Mouse (Mus musculus): ENCODE measurements around the gene Socs2. TPM values are rescaled to one million over a fixed set of nuclear protein-coding genes. Genes with fewer than 3 reads are reported as not detected.

Socs2 gene
- total RNA-seq, 2 experiments from 2014 or later: 34.7 to 42.2 TPM

DNA sequence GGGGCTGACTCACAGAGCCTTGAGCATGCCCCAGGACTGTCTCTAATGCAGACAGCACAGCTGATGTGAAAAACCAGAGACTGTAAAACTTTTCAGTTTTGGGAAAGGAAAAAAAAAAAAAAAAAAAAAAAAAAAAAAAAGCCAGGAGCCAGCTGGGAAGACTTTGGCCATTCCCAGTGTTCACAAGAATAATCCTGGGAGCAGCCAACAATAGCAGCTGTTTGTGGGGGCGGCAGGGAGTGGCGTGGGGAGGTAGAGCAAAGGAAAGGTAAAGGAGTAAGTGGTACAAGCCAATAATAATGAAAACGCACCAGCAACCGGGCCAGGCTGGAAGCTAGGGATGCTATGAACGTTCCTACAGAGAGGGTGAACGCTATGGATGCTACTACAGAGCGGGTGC is 60.3 kb downstream of the Socs2 start:
- no peak for DNase-seq (ENCODE audit: extremely low spot score in 1 of 2, low spot score in 1 of 2)

DNA sequence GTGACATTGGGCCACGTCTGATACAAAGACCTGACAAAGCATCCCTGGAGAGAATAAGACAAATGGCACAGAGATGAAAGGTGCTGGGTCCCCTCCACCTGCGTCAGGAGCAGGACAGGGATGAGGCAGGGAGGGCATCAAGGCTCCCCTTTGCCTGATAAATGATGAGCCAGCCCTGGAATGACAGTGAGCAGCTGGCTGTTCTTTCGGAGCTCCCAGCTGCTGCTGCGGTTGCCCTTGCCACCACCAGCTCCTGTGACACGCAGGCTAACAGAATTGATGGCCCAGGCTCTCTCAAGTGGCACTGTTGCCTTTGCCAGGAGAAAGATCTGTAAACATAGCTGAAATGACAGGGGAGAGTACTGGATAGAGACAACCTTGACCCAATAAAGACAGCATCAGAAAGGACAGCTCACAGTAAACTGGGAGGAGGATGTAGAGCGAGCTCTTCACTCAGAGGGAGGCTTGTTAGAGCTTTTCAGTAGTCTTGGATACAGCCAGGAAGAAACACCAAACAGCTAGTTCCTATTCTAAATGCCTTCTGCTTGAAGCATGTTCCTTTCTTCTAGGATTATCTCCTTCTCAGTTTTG is 61.2 kb downstream of the Socs2 start:
- no peak for DNase-seq (ENCODE audit: extremely low spot score in 1 of 2, low spot score in 1 of 2)

DNA sequence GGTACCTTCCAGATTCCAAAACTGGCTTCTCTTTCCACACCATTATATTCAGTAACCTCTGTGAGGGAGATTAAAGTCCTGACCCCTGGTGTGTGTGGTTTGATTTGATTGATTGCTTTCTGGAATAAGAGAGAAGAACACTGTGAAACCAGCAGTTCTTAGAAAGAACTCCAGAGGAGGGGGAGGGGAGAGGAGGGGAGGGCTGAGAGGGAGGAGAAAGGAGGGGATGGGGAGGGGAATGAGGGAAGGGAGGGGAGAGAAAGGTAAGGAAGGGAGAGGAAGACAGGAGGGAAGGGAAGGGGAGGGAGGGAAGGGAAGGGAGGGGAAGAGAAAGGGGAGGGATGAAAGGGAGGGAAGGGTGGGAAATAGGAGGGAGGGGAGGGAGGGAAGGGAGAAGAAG is 62.3 kb downstream of the Socs2 start:
- DNase-seq (ENCODE audit: extremely low spot score in 1 of 2, low spot score in 1 of 2): no peak

DNA sequence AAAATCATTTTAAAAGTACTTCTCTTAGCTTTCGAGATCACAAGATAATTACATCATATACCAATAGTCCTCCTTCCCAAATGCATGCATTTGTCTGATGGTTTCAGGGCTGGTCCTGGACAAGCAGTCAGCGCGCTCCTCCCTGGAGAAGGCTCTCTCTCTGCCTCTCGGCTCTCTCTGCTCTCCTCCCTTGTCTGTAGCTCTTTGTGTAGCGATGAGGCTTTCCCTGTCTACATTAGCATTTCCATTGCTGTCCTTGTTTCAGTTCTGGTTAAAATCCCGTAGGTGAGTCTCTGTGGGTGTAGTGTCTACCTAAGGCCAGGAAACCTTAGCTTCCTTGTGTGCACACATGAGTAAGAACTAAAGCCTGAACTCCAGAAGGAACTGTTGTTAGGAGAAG is 62.9 kb downstream of the Socs2 start:
- DNase-seq (ENCODE audit: extremely low spot score in 1 of 2, low spot score in 1 of 2): no peak

DNA sequence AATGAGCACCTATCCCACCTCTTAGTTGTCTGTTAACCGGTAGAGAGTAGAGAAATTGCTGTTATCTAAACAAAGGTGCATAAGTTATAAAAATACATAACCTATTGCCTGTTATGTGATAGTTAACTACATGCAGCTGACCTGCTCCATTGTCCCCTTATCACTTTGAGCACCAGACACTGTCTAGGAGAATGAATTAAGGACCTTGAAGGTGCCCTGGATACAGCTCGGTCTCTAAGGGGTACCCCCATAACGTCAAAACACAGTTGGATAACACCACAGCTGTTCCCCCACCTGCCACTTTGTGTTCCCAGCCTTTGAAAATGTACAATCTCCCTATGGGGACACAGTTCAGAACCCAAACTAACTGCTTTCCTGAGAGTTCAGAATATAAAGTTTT is 68.5 kb downstream of the Socs2 start:
- DNase-seq (ENCODE audit: extremely low spot score in 1 of 2, low spot score in 1 of 2): no peak

DNA sequence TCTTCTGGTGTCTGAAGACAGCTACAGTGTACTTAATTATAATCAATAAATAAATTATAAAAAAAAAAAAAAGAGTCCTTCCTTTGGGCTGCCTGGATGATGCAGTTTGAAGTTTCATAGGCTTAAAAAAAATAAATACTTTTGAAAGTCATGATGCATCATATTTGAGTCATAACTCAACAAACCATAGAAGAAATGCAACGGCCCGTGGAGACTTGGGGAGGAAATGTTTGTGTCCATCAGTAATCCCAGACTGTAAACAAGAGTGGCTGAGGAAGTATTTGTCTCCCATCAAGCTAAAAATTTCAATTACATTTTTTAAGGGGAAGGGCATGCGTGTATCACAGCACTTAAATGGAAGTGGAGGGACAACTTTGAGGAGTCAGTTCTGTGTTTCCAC is 69.2 kb downstream of the Socs2 start:
- DNase-seq (ENCODE audit: extremely low spot score in 1 of 2, low spot score in 1 of 2): no peak

DNA sequence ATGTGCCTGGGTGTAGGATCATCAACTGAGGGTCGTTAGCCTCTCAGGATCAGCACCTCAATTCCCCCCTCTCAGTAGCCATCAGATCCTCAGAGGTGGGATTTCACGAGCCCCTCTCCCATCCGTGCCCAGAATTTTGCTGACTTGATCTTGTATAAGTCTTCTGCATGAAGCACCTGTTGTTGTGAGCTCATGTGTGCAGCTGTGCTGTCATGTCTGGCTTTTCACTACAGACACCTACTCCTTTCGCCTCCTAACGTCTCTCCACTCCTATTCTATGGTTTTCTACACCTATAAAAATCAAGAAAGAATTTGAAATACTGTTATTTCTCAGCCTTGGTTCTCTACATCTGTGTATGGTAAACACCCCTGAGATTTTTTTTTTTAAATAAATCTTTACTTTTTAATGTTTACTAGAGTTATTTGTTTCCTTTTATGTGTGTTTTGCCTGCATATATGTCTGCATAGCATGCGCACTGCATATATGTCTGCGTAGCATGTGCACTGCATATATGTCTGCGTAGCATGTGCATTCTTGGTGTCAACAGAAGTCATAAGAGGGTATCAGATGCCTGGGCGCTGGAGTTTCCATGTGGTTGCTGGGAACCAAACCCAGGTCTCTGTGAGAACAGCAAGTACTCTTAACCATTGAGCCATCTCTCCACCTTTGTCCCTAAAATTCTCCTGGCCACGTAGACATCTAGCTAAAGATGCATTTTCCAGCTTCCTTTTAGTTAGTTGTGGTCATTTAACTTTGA is 74.0 kb downstream of the Socs2 start:
- DNase-seq (ENCODE audit: extremely low spot score in 1 of 2, low spot score in 1 of 2): no peak

- no peak for DNase-seq (ENCODE audit: extremely low spot score in 1 of 2, low spot score in 1 of 2)
These were observed 76.3 kb downstream of the Socs2 start for GRCm38 (mm10) chr10:95340676-95341075.

GRCm38 (mm10) chr10:95337589-95337988 is 79.4 kb downstream of the Socs2 start:
- no peak for DNase-seq (ENCODE audit: extremely low spot score in 1 of 2, low spot score in 1 of 2)

DNA sequence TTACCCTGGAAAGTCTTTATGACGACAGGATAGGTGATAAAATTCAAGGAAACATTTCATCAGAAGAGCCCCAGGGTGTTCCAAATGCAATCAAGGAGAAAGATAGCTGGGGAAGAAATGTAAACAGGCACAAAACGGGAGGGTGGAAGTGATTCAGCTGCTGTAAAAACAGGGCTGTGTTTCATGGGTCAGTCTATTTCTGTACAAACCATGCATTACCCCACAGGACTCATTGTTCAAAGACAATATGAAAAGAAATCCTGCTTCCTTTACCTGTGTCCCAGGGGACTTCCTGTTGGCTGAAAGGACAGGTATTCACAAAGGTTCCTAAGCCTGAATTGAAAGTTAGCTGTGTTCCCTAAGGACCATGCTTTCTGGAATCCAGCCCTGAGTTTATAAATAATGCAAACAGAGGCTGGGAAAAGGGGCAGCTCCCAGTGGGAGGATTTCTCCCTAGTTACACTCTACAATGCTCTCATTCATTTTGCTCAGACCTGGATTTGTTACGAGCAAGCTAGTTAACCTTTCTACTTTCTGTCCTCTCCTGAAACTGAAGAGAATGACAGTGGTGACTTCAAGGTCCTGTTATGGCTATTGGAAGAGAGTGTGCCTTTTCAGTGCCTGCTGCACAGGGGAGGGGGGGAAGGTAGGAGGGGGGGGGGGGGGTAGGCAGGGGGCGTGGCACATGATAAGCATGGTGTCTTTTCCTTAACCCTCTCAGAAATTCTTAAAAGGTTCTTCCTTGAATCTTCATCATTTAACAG is 80.0 kb downstream of the Socs2 start:
- no peak for DNase-seq (ENCODE audit: extremely low spot score in 1 of 2, low spot score in 1 of 2)

Other genes with a start within 250 kb of the Socs2 start
- gene Cradd, start 93.0 kb downstream of the Socs2 start, total RNA-seq (2021): 1 to 10 TPM; 5.9 to 6.4 TPM
- 10 to 100 TPM; 77.2 to 77.9 TPM for gene Mrpl42, start 84.8 kb upstream of the Socs2 start, total RNA-seq (2021)
- 100 to 1,000 TPM; 186 to 197 TPM for gene Ube2n, start 98.0 kb upstream of the Socs2 start, total RNA-seq (2021)
- 10 to 100 TPM; 84.4 to 90.5 TPM for gene Nudt4, start 147.0 kb upstream of the Socs2 start, total RNA-seq (2021)

All from layer of hippocampus, postnatal 25 days (tissue).